Mouse (Mus musculus) splenic B cell, adult 2 months (primary cell): ENCODE data around the gene Ptgfr.

Source experiments
- DNase-seq: peaks from one replicate; pipeline ENCODE4 v3.0.0-alpha.2; 2011; ENCODE audit warnings: low read depth, low spot score
- H3K27me3 ChIP-seq: 2 replicates; pipeline ENCODE4 v1.6.1; 2012; ENCODE audit warnings: mild to moderate bottlenecking, low read length, moderate library complexity, mixed read lengths; ENCODE audit not compliant: control insufficient read depth, poor library complexity, insufficient read depth, severe bottlenecking
- H3K36me3 ChIP-seq: 2 replicates; pipeline ENCODE4 v1.6.1; 2012; ENCODE audit warnings: mild to moderate bottlenecking, low read length, moderate library complexity, mixed read lengths; ENCODE audit not compliant: control insufficient read depth, poor library complexity, insufficient read depth, severe bottlenecking

Gene Ptgfr

DNA sequence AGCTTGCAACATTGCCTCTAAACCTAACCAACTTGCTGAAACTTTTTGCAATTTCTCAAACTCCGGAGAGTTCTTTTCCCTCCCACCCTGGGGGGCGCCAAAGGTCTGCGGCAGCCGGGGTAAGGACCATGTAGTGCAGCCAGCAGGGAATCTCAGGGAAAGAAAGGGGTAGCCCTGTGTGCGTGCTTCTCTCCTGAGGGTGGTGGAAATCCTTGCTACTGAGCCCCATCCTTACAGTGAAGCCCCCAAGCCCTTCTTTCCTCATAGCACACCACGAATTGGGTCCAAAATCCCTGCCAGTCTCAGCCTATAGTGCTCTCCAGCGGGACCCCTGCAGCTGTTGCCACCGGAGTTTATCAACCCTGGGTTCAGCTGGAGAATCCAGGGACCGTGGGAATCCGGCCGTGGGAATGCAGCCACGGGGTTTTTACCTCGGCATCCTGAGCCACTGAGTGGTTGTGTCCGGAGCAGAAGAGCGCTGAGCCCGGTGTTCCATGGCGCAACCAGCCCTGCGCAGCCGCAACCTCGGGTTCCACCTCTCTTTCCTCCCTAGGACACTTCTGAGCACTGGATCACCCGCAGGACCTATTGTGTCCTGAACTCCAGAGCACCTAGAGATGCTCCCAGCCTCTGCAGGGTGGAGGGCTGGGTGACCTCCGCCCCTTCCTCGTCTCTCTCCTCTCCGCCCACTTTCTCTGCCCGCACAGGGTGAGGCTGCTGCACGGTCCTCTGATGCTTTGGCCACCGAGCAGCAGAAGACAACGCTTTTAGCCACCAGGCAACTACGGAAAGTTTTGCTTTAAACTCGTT is at the start of gene Ptgfr:
Gene Ptgfr, minus strand, starts transcription at position 760 of the 810 bp plus-strand sequence.
- Histone ChIP-seq H3K27me3 (no peaks in the 10 kb centered on the region), H3K36me3 (no peaks in the 10 kb centered on the region)
- no peak for DNase-seq

DNA sequence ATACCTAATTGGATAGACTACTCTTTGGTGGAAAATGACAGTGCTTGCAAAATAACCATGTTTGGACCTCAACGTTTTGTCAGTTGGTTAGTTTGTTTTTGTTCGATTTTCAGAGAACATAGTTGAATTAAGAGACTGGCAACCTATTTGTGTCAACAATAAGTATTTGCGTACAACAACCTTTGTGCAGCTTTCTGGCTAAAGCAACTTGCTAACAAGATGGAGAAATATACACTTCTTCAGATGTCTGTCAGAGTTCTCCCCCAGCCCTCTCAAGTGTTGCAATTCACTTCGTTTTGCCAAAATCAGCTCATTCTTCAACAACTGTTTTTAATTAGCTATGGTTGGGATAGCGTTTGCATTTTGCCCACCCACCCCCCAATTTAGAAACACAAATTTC is 46.5 kb upstream of the Ptgfr start:
- no peak for DNase-seq
- H3K27me3 ChIP-seq = no peaks in the 10 kb centered on the region
- no peaks in the 10 kb centered on the region for H3K36me3 ChIP-seq

DNA sequence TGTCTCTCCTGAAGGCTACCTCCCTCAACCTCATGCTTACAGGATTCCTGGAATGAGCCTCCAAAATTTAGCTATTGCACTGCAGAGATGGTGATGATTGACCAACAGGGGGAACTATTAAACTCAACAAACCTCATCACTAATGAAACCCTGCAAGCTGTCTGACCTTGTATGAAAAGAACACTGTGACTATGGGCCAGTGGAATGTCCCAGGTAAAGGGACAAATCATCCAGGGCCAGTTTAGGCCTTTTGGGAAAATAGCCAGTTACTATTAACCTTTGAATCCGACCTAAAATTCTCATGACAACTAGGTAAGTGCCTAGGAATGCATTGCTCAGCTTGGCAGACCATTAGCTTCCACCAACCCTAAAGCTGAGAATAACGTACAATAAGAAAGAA is 42.6 kb upstream of the Ptgfr start:
- DNase-seq = no peak
- Histone ChIP-seq H3K27me3 (no peaks in the 10 kb centered on the region), H3K36me3 (no peaks in the 10 kb centered on the region)

DNA sequence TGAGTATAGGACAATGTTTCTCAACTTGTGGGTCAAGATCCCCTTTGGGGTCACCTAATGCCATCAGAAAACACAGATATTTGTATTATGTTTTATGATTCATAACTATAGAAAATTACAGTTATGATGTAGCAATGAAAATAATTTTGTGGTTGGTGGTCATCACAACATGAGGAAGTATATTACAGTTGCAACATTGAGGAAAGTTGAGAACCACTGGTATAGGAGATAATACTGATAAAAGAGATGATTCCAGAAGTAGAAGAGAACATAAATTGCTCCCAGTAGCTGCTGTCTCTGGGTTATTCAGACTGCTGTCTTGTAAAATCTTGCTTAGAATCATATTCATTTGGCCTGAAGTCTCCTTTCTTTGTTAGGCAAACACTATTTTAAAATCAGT is 31.5 kb upstream of the Ptgfr start:
- H3K36me3 ChIP-seq = no peaks in the 10 kb centered on the region
- no peaks in the 10 kb centered on the region for H3K27me3 ChIP-seq
- DNase-seq = no peak

DNA sequence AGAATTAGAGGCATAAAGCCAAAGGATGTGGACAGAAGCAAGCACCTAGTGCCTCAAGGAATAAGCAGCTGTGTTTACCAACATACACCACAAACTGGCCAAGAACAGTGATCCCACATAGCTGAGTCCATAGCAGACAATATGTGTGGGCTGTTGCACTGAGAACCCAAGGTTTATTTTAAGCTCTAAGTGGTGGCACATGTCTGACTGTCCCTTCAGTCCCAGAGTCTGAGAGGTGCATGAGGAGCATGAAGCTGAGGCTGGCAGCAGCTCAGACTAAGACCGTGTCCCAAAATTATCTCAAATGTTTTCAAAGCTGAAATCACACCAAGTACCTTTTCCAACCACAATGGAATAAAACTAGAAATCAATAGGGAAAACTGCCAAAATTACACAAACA is 13.9 kb upstream of the Ptgfr start:
- no peaks in the 10 kb centered on the region for H3K27me3 ChIP-seq
- no peak for DNase-seq
- H3K36me3 ChIP-seq = no peaks in the 10 kb centered on the region

DNA sequence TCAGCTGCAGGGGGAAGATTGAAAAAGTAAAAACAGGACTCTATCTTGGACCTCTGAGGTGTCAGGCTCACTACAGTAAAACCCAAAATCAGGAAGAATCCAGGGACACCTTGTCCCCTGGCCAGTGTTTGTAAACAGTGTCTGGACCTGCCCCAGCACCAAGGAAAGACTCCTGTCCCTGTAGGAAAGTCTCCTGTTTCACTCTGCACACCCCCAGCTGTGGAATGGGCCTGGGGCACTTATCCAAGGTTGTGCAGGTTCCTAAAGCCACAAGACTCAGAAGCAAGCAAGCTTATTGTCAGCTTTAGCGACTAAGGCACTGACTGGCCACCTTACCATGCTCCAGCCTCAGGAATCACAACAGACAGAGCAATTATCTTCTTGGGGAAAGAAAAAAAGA is 13.2 kb upstream of the Ptgfr start:
- no peak for DNase-seq
- no peaks in the 10 kb centered on the region for H3K27me3 ChIP-seq
- H3K36me3 ChIP-seq = no peaks in the 10 kb centered on the region

DNA sequence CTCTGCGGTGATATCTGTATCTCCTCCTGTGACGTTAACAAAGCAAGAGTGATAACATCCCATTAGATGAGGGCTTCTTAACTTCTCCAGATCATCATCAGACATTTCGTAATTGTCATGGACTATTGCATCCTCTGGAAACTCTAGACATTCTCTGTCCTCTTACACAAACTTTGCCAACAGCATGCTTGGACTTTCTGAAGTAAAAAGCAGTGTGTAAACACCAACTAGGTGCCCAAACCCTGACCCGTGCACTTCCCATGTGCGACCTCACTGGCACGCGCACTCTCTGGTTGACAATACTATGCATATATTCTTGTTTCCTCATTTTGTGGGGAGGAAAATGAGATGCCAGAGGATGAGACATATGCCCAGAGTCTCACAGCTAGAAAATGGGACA is 8.9 kb upstream of the Ptgfr start:
- Histone ChIP-seq H3K36me3 (no peaks in the 10 kb centered on the region), H3K27me3 (no peaks in the 10 kb centered on the region; the same call in 1 of the 2 replicates)
- no peak for DNase-seq

DNA sequence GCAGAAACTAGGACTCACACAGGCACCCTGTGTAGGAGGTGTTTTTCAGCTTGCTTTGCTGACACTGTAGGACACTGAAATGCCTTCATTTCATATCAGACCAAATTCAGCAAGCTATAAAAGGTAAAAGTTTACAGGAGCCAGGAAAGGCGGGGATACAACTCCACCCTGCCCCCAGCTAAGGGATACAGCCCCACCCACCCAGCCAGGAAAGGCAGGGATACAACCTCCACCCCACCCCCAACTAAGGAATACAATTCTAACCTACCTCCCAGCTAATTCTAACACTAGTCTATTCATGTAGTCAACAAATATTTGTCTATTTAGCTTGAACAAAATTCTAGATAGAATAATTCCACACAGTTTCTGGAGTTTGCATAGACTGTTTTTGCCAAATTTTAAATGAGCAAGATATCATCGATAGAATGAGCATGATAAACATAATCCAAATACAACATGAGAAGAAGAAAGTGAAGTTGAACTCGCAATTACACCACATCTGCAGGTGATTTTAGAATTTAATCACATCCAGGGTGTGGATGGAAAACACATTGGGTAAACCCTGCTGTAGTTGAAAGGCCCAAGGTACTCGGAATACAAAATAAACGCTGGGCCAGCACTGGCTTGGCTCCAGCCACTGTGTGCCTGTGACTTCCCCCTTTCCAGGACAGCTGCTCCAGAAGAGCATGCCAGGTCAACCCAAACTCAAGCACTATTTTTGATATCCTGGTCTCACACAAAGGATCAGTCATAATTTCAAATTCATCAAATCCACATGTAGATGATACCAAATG is 7.1 kb upstream of the Ptgfr start:
- DNase-seq = no peak

DNA sequence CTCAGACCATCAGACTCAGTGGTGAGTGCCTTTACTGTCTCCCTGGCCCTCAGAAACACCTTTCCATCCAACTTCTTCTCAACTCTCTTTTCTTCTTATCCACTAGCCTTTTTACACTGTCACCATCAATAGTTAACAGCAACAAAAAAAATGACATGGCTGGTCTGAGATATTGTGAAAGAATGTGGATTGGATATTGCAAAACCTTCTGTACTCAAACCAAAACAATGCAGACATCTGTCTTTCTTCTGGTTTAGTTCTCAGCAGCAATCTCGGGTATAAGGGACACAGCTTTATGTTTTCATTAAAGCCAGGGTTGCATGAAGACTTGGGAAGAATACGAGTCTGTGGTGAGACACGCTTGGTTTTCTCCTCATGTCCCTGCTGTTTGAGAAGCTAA is 3.3 kb upstream of the Ptgfr start:
- no peak for DNase-seq
- no peaks in the 10 kb centered on the region; the same call in 1 of the 2 replicates for H3K27me3 ChIP-seq
- no peaks in the 10 kb centered on the region for H3K36me3 ChIP-seq

More for the DNA sequence above, 7.1 kb upstream of the Ptgfr start:
- H3K36me3 ChIP-seq = no peaks in the 10 kb centered on the region
- H3K27me3 ChIP-seq = no peaks in the 10 kb centered on the region; the same call in 1 of the 2 replicates

DNA sequence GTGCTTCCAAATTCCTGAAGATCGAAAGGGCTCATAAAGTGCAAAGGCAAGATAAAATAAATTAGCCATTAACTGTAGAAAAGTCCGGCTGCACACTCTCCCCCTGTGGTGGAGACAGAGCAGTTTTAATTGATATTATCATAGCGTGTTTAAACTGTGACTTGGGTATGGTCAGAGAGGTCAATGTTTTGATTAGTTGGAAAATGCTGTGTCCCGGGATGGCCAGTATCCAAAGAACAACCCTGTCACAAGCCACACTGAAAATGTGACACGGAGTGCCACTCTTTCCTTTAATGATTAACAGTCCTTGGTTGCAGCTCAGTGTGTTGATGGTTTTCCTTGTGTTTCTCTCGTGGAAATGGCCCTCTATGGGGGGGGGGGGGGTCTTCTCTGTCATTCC is 942 bp upstream of the Ptgfr start:
- no peak for DNase-seq
- Histone ChIP-seq H3K36me3 (no peaks in the 10 kb centered on the region), H3K27me3 (no peaks in the 10 kb centered on the region; the same call in 1 of the 2 replicates)

DNA sequence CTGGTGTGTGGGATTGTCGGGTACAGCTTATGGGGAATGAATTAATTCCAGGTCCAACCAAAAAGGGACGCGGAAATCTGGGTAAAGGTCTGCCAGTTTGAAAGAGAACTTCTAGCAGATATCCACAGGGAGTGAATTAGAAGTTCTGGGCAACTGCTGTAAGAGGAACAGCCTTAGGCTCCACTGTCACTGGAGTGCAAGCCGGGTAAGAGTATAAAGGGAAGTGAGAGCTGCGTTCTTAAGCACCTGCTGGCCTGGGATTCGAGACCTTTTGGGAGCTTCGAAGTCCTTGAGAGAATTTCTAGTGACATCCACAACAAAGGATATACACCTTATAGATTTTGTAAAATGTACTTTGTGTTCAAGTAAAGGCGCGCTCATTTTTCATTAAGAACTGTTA is 319 bp upstream of the Ptgfr start:
- no peak for DNase-seq
- H3K27me3 ChIP-seq = no peaks in the 10 kb centered on the region

DNA sequence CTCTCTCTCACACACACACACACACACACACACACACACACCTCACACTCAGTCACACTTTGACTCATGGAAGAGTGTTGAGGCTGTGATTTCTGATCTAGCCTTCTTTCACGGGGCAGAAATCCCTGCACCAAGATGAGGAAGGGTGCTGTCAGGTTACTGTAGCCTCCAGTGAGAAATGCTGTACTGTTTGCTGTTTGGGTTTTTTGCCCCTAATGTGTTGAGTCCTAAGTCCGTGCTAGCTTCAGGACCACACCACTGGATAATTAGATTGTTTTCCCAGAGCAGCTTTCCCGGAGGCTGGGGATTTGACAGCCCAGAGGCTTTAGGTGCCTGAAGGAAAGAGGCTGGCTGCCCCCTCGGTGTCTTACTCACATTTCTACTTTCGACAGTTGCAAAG is 979 bp downstream of the Ptgfr start:
- Histone ChIP-seq H3K27me3 (no peaks in the 10 kb centered on the region), H3K36me3 (no peaks in the 10 kb centered on the region)
- DNase-seq = no peak

More for the DNA sequence above, 319 bp upstream of the Ptgfr start:
- no peaks in the 10 kb centered on the region for H3K36me3 ChIP-seq

DNA sequence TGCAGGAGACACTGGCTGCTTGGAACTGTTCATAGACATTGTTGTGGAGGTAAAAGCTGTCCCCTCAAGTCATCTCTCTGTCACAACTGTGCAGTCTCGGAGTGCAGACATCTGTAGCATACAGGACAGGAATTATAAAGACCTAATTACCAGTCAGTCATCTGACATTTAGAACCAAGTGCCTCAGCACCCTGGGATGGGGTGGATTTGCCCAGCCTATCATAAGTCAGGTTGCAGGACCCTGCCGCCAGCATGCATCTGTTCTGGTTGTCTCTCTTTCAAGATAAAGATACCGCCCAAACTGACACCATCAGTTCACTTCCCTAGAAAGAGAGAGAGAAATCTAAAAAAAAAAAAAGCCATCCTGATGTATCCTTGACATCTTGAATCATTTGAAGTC is 1.6 kb downstream of the Ptgfr start:
- DNase-seq = no peak
- Histone ChIP-seq H3K36me3 (no peaks in the 10 kb centered on the region), H3K27me3 (no peaks in the 10 kb centered on the region)

DNA sequence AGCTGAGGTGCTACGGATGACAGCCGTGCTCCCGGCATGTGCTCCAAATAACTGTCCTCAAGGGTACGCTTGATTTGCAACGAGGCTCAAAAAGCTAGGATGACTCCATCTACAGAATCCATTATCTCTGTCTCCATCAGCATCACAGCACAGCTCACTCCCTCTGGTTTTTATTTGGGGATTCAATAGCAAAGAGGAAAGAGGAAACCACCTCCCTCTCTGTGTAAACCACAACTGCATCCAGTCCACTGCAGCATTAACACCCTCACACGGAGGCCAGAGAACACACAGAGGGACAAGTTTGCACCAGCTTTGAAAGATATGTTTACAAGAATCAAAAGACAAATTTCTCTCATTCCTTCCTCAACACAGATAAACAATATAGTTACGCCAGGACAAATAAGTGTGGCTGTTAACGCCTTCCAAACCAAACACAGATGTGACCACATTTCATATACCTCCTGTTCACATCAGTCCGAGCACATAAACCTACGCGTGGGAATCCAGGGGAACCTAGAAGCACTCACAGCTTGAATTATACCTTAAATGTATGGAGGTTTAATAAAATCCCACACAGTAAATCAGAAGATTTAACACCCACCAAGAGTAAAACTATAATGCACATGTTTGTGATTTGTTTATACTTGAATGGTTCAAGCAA is 9.3 kb downstream of the Ptgfr start:
- no peak for DNase-seq
- no peaks in the 10 kb centered on the region for H3K36me3 ChIP-seq
- H3K27me3 ChIP-seq = no peaks in the 10 kb centered on the region

DNA sequence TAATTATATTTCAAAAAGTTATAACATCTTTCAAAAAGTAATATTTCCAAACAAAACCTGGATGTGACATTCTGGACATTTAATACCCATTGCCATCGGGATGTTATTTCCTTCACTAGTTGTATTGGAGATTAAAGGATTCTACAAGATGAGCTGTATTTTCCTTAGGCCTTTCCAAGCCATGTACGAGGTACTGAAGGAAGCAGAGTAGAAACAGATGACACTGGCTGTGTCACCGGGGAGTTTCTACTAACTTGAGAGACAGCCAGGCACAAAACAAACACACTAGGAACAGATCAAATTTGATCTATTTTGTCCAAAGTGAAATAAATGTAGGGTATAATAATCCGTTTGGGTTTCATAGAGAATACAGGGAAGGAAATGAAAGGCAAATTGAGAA is 17.6 kb downstream of the Ptgfr start:
- Histone ChIP-seq H3K36me3 (no peaks in the 10 kb centered on the region), H3K27me3 (no peaks in the 10 kb centered on the region)
- DNase-seq = no peak
